ENCODE assay signal across 8 mouse cellular contexts in the genomic region with DNA sequence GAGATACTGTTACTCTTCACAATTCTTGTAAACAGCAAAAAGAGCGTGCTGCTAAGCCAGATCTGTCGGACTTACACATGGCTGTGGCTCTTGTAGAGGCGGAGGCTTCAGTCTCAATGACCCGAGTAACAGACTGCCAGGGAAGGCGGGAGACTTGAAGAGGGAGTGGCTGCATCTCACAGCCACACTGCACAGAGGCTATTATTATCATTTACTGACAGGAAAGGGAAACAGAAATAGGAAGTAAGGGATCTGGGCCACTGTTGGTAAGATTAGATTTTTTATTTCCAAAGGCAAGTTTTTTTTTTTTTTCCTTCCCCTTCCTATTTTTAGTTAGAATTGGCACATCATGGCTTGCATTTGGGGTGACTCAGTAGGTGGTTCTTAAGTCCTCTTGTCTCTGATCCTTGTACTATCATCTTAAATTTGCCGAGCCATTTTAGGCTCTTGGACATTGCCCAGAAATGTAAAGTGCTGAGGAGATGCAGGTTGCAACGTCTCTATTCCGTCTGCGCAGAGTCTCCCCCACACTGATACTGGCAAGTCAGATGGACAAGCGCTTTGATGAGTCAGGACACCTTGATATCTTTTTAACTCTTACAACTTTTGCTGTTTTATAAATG. TPM values are rescaled to one million over a fixed set of nuclear protein-coding genes. Genes with fewer than 3 reads are reported as not detected.
DNase-seq lines count a peak whose midpoint lies in the region; ATAC-seq and TF ChIP-seq lines count a peak whose summit lies in the region.

No protein-coding gene starts in this region.

- no peaks in the 10 kb centered on the region for H3K27me3 ChIP-seq in heart, embryonic 11.5 days (ENCODE audit: control insufficient read depth, insufficient read depth, low read length)

- TF ChIP-seq POLR2A in brain, embryonic 14.5 days (IDR thresholded peaks at IDR 0.05; ENCODE audit: borderline replicate concordance, extremely low read depth, insufficient read depth, insufficient read length, poor library complexity, severe bottlenecking), result no peak

- peak; percentile 35 to 58 for DNase-seq in heart, adult 18-20 months
- DNase-seq in brain, embryonic 14.5 days (ENCODE audit: low read depth), result peak; percentile 24
- DNase-seq in kidney, adult 9 months, result peak; percentile 28
- DNase-seq in lung, postnatal 10 days, result peak; percentile 35
- no peak for DNase-seq in ovary, postnatal 14 days (ENCODE audit: low spot score)
- no peak for DNase-seq in cerebellum, adult 11 months
- DNase-seq in adrenal gland, adult 2 months, result no peak

- no peak overlapping the region for H3K9ac ChIP-seq in heart, embryonic 11.5 days (ENCODE audit: low read depth, low read length)

- no peaks in the 10 kb centered on the region for H3K36me3 ChIP-seq in heart, embryonic 11.5 days (ENCODE audit: control insufficient read depth, insufficient read depth, low read length)

- no peak for TF ChIP-seq CTCF in brain, embryonic 14.5 days (IDR thresholded peaks at IDR 0.05; ENCODE audit: borderline replicate concordance, extremely low read depth, insufficient read depth, insufficient read length)

- no peak overlapping the region for H3K4me2 ChIP-seq in heart, embryonic 11.5 days

- no peaks in the 10 kb centered on the region for H3K4me1 ChIP-seq in heart, embryonic 11.5 days (ENCODE audit: control insufficient read depth, insufficient read depth, low read length)

- H3K9me3 ChIP-seq in heart, embryonic 11.5 days (replicated peaks; ENCODE audit: control insufficient read depth, low read length), result no peaks in the 10 kb centered on the region

- ATAC-seq in heart, embryonic 11.5 days (replicated peaks; ENCODE audit: insufficient number of reproducible peaks, low FRiP score, low TSS enrichment), result no peak

- H3K27ac ChIP-seq in heart, embryonic 11.5 days (ENCODE audit: low read depth, low read length), result no peak overlapping the region

- WGBS in heart, embryonic 11.5 days (ENCODE audit: insufficient replicate concordance), result 45% methylated on average over 10 of the region's 10 CpGs

- H3K4me3 ChIP-seq in heart, embryonic 11.5 days (ENCODE audit: low read depth, low read length), result no peak overlapping the region

RNA-seq across cellular contexts. Expression of gene Pogk, which starts 20.3 kb away (rescaled TPM):
- 10 to 100 TPM; 13.8 to 14.1 TPM for total RNA-seq in heart, adult 18-20 months (2021)
- polyA plus RNA-seq in heart, embryonic 11.5 days (2014; fragmentation: Nextera tagmentation; extraction: Ambion mirVana), result 13.0 and 15.4 TPM in 2 replicates
- polyA plus RNA-seq in brain, embryonic 14.5 days (2012; rRNA removed), result 50.1 and 61.5 TPM in 2 replicates
- total RNA-seq in adrenal gland, adult 2 months (2021), result 10 to 100 TPM; 31.3 to 32.9 TPM
- polyA plus RNA-seq in adrenal gland, adult 2 months (2012; rRNA removed), result 7.9 and 9.2 TPM in 2 replicates

RNA-seq across cellular contexts. Expression of gene Tada1, which starts 51.0 kb away (rescaled TPM):
- 1 to 10 TPM; 8.5 to 8.8 TPM for total RNA-seq in heart, adult 18-20 months (2021)
- polyA plus RNA-seq in heart, embryonic 11.5 days (2014; fragmentation: Nextera tagmentation; extraction: Ambion mirVana), result 36.0 and 37.6 TPM in 2 replicates
- 69.1 and 75.5 TPM in 2 replicates for polyA plus RNA-seq in brain, embryonic 14.5 days (2012; rRNA removed)
- total RNA-seq in adrenal gland, adult 2 months (2021), result 10 to 100 TPM; 16.6 to 19.3 TPM
- polyA plus RNA-seq in adrenal gland, adult 2 months (2012; rRNA removed), result 7.3 and 11.1 TPM in 2 replicates

Comparison
In these comparisons a context has a peak if more than half of its experiments do, and no peak if none do; other contexts are left out.
1. DNase-seq: peak in heart, adult 18-20 months (2 of 2), brain, embryonic 14.5 days (single experiment), kidney, adult 9 months (single experiment) and lung, postnatal 10 days (single experiment); none in ovary, postnatal 14 days (single experiment), cerebellum, adult 11 months (single experiment) and adrenal gland, adult 2 months (single experiment).